Mouse (Mus musculus) cortical plate, adult 2 months (tissue): ENCODE measurements around the gene Chchd2. TPM values are rescaled to one million over a fixed set of nuclear protein-coding genes. Genes with fewer than 3 reads are reported as not detected.
A peak's percentile ranks its signal among the peaks of the same experiment; 100 is the strongest.
"Not testable (repeated sequence)": the region's sequence is repeated elsewhere in the genome, so short reads cannot be mapped to it uniquely, and the experiment has no call there.

ENCODE experiments used
- H3K27ac ChIP-seq: fragments of 200-500 bp; 2 replicates; pipeline ENCODE4 v1.5.1; 2012; ENCODE audit warnings: low read length, control low read depth, inconsistent platforms; ENCODE audit not compliant: insufficient read depth
- H3K4me1 ChIP-seq: fragments of 200-500 bp; 2 replicates; pipeline ENCODE4 v1.6.1; 2011; ENCODE audit warnings: low read length; ENCODE audit not compliant: control insufficient read depth, insufficient read depth
- H3K4me3 ChIP-seq: fragments of 200-500 bp; 2 replicates; pipeline ENCODE4 v1.5.1; 2011; ENCODE audit warnings: mild to moderate bottlenecking, low read length, control low read depth; ENCODE audit not compliant: insufficient read depth
- CTCF ChIP-seq: fragments of 200-500 bp; IDR thresholded peaks from 2 replicates; pipeline ENCODE4 v1.5.1; 2011; ENCODE audit warnings: mild to moderate bottlenecking, control low read depth, low read length; ENCODE audit not compliant: insufficient read depth; ENCODE audit errors: extremely low read depth
- POLR2A ChIP-seq: fragments of 200-500 bp; IDR thresholded peaks from 2 replicates; pipeline ENCODE4 v1.6.1; 2011; ENCODE audit warnings: mild to moderate bottlenecking, low read length, control low read depth; ENCODE audit not compliant: insufficient read depth; ENCODE audit errors: extremely low read depth
- polyA plus RNA-seq: library from polyadenylated mRNA; depleted of rRNA; stranded (reverse); fragments of >200 nt; gene quantifications from 2 replicates; pipeline ENCODE4 v1.2.3, GENCODE M21; 2012

Chchd2 gene
- polyA plus RNA-seq, 1 experiment, result 800 TPM

DNA sequence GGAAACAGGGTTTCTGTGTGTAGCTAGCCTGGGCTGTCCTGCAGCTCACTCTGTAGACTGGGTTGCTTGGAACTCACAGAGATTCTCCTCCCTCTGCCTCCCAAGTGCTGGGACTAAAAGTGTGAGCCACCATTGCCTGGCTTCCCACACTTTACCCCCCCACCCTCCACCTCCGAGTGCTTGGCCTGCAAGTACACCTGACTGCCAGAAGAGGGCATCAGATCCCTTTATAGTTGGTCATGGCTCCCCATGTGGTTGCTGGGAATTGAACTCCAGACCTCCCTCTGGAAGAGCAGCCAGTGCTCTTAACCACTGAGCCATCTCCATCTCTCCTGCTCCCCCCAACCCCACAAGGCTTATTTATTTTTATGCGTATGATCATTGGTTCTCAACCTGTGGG lies 26.8 kb upstream of the Chchd2 start:
- TF ChIP-seq POLR2A, result no peak
- TF ChIP-seq CTCF, result peak; percentile 39; the same call in 1 of the 2 replicates

GRCm38 (mm10) chr5:129909591-129909990 lies 22.3 kb upstream of the Chchd2 start:
- Histone ChIP-seq H3K4me3 (no peak overlapping the region), H3K27ac (no peak overlapping the region), H3K4me1 (no peaks in the 10 kb centered on the region)
- no peak for TF ChIP-seq CTCF
- no peak for TF ChIP-seq POLR2A

More for the DNA sequence above, 26.8 kb upstream of the Chchd2 start:
- Histone ChIP-seq H3K4me3 (no peak overlapping the region), H3K27ac (no peak overlapping the region), H3K4me1 (no peaks in the 10 kb centered on the region)

DNA sequence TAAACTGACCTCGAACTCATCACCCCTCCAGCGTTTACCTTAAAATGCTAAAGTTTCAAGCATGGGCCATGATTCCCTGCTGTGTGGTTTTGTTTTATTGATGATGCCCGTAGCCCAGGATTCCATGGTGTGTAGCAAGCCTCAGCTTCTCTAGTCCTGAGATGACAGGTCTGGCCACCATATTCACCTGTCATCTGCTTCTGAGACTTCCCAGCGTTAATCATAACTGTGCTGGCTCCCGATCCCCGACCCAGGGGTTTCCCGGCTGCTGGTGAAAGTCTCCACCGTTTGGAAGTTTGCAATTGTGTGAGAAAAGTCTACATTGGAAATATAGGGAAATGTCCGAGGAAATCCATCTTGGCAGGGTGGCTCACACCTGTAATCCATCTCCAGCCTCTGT lies 21.9 kb upstream of the Chchd2 start:
- TF ChIP-seq POLR2A (no peak), CTCF (no peak)
- H3K4me1 ChIP-seq, result no peaks in the 10 kb centered on the region
- H3K4me3 ChIP-seq, result peak overlapping the region; percentile 78; the same call in 1 of the 2 replicates
- H3K27ac ChIP-seq, result no peak overlapping the region

GRCm38 (mm10) chr5:129908242-129908965 lies 21.1 kb upstream of the Chchd2 start, which contains the start of gene Nupr1l:
Nupr1l (plus strand) TSS chr5:129908540.
- Histone ChIP-seq H3K27ac (peak within 1 kb of the TSS; percentile 78), H3K4me1 (no peaks in the 10 kb centered on the region), H3K4me3 (peak within 1 kb of the TSS; percentile 78)
- TF ChIP-seq POLR2A (peak; percentile 70), CTCF (no peak)

DNA sequence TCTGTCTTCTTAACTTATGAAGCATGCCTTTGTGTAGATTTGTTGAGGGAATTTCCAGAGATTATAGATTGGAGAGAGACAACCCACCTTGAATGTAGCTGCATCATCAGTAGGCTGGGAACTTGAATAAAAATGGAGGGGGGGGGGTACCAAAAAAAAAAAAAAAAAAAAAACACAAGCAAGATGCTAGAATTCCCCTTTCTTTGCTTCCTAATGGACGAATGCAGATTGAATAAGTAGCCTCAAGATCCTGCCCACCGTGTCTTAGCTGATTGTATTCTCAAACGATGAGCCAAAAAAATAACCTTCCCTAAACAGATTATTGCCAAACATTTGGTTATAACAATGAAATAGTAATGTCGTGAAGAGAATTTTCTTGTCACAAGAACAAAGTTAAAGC lies 20.5 kb upstream of the Chchd2 start:
- TF ChIP-seq POLR2A, result no peak
- no peak for TF ChIP-seq CTCF
- no peaks in the 10 kb centered on the region for H3K4me1 ChIP-seq
- H3K27ac ChIP-seq, result no peak overlapping the region
- peak overlapping the region; percentile 78; the same call in 1 of the 2 replicates for H3K4me3 ChIP-seq

DNA sequence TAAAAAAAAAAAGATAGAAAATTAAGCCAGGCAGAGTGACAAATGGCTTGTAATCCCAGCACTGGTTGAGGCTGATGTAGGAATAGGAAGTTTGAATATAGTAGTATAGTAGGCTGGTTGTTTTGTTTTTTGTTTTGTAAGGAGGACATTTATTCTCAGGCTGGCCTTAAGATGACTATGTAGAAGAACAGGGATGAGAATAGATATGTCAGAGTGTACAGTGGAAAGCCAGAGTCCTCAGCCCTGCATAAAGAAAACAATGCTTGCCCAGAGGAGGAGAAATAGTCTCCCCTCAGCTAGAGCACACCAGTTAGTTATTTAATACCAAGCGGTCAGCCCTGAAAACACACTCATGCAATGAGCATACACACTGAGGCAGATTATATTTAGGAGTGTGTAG lies 11.2 kb upstream of the Chchd2 start, which contains the start of gene Phkg1:
TSS of gene Phkg1 (minus strand) at position 101 of the 400 bp plus-strand sequence.
- no peak within 1 kb of the TSS for H3K4me3 ChIP-seq
- no peaks in the 10 kb centered on the region for H3K4me1 ChIP-seq
- H3K27ac ChIP-seq, result no peak within 1 kb of the TSS
- no peak for TF ChIP-seq POLR2A
- no peak for TF ChIP-seq CTCF

- TF ChIP-seq CTCF, result no peak
- 0 out of 2 replicates have a peak, but pooled peaks have one; percentile 30 for TF ChIP-seq POLR2A
- Histone ChIP-seq H3K4me3 (peak within 1 kb of the TSS; percentile 50), H3K4me1 (no peaks in the 10 kb centered on the region), H3K27ac (no peak within 1 kb of the TSS)
Measured at GRCm38 (mm10) chr5:129895198-129896088, 8.2 kb upstream of the Chchd2 start, which contains the start of gene Zbed5. Zbed5 (plus strand) TSS chr5:129895723.

- H3K4me1 ChIP-seq, H3K4me3 ChIP-seq, H3K27ac ChIP-seq: not testable (repeated sequence)
Measured at GRCm38 (mm10) chr5:129890390-129890789, 3.1 kb upstream of the Chchd2 start.

GRCm38 (mm10) chr5:129886271-129886670 lies 999 bp downstream of the Chchd2 start:
- no peak overlapping the region for H3K27ac ChIP-seq
- TF ChIP-seq POLR2A (no peak), CTCF (no peak)

More at GRCm38 (mm10) chr5:129886271-129886670, 999 bp downstream of the Chchd2 start:
- peak overlapping the region; percentile 85 for H3K4me3 ChIP-seq
- no peaks in the 10 kb centered on the region; the same call in 1 of the 2 replicates for H3K4me1 ChIP-seq
